Mouse (Mus musculus) testis, adult 2 months (tissue): ENCODE measurements at regions not wholly inside any gene's neighbourhood (a gene's known extent, or its start where the extent isn't known, plus 50 kb on each side); places are given as distances from the start of the nearest gene placed in this dataset.

Experiments
- CTCF ChIP-seq: fragments of 200-500 bp; IDR thresholded peaks from 2 replicates; pipeline ENCODE4 v1.5.1; 2012; ENCODE audit warnings: low read depth, mild to moderate bottlenecking, inconsistent platforms, low read length, moderate library complexity; ENCODE audit not compliant: control insufficient read depth, insufficient read depth, insufficient replicate concordance
- POLR2A ChIP-seq: fragments of 200-500 bp; IDR thresholded peaks from 2 replicates; pipeline ENCODE4 v1.6.1; 2012; ENCODE audit warnings: low read depth, mild to moderate bottlenecking, inconsistent platforms, low read length, moderate library complexity; ENCODE audit not compliant: control insufficient read depth

DNA sequence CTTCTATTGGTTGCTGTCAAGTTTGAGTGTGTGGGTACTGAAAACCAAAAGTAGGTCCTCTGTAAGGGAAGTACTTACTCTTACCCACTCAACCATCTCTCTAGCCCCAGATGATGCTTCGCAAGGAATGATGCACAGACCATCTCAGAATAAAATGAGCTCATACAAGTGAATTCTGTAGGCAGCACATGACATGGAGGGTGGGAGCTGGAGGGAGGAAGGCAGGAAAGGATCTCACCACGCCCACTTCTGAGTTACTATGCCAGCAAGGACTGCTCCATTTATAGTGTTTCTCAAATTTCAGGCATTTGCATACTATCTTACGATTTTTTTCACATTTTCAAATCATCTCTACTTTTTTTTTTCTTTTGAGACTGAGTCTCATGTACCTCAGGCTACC is 273.8 kb upstream of the Rack1 start:
- TF ChIP-seq CTCF: no peak
- no peak for TF ChIP-seq POLR2A
